Mouse (Mus musculus) erythroblast, embryonic 14.5 days (primary cell): Measurements from ENCODE around the gene Hmcn2.

Source experiments
- GATA1 ChIP-seq: IDR thresholded peaks from 2 replicates; pipeline ENCODE4 v1.6.1; 2012; ENCODE audit warnings: low read length, inconsistent platforms, mixed read lengths
- TAL1 ChIP-seq: IDR thresholded peaks from 3 replicates; pipeline ENCODE4 v1.6.1; 2012; ENCODE audit warnings: low read length, inconsistent platforms, mixed read lengths

GRCm38 (mm10) chr2:31458460-31458859, 144.2 kb downstream of the Hmcn2 start:
- no peak for TF ChIP-seq GATA1
- TF ChIP-seq TAL1 = no peak
